Mouse (Mus musculus) adrenal gland, postnatal 4 days (tissue): ENCODE measurements around the gene Uggt2. TPM values are rescaled to one million over a fixed set of nuclear protein-coding genes. Genes with fewer than 3 reads are reported as not detected.
A peak's percentile ranks its signal among the peaks of the same experiment; 100 is the strongest.

Experiments used
- DNase-seq, 2 experiments: peaks; one replicate each; pipeline ENCODE4 v3.0.0; 2021 to 2022; ENCODE audit warnings: low spot score in 2 of 2, mixed read lengths in 2 of 2
- long read RNA-seq, 2 experiments: library from polyadenylated mRNA; stranded (forward); transcript quantifications; one replicate each; pipeline ENCODE4 v2.0.0; 2021
- total RNA-seq, 2 experiments: library from RNA; stranded (reverse); gene quantifications; 2 replicates each; pipeline ENCODE4 v1.2.3; 2021

Gene Uggt2
- 10 to 100 TPM; 17.2 to 18.8 TPM for total RNA-seq
- long read RNA-seq, experiment 1, full-length matches to known transcripts: 1 of 2 reads
- long read RNA-seq, experiment 1, partial matches to known transcripts: 1 of 2 reads
- long read RNA-seq, experiment 1, other reads (novel, unspliced or antisense): 0 of 2 reads
- long read RNA-seq, experiment 2, full-length matches to known transcripts: 5 of 12 reads
- long read RNA-seq, experiment 2, partial matches to known transcripts: 3 of 12 reads
- long read RNA-seq, experiment 2, other reads (novel, unspliced or antisense): 4 of 12 reads

DNA sequence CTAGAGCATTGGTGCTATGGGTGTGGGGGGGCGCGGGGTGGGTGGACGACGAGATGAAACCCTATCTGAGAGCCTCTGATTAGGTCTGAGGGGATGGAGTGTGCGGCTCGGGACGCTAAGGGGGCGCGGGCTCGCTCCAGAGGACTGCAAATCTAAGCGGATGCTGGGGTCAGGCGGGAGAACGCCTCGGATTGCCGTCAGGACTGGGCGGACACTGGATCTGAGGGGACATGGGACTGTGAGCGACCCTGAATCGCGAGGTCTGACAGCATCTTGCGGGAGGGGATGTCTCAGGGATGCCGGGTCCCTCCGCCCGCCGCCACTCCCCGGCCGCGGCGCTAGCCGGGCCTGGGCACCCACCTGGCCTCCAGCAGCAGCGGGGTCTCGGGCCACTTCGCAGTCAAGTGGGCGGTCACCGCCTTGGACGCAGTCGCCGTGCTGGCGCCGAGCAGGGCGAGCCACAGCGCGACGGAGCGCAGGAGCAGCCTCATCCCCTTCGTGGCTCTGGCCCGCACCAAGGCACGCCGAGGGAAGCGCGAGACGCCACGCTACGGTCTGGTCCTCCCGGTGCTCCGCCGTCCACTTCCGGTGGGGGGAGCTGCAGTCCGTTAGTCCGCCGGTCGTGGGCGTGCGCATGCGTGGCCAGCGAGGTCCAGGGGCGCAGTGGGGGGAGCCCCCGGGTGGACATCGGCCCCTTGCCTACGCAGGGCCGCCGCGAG lies at the start of gene Uggt2:
Uggt2 (minus strand) TSS at position 580 of the 719 bp plus-strand sequence.
- DNase-seq: peak; percentile 77 to 79

DNA sequence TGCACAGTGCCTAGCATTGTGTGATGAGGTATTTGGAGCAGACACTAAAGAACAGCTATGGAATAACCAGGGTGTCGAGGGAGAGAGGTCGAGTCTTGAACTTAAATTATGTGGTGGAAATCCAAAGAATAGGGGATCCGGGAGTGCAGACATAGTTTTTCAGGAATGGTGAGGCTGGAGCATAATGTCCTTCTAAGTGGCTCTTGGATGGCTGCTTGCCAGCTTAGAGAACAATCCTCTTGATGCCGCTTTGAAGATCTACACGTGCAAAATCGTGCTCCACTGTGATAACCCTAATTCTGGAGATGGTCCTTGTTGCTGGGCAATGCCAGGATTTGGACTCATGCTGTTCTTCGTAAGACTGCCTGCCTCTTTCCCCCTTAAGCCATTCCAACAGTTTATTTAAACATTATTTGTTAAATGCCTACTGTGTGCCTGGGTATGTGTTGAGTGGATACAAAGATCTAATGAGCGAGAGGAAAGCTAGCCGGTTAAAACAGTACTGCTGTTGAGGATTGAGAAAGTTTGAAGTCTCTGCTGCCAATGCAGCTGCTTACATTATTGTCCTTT lies 40.2 kb upstream of the Uggt2 start:
- DNase-seq: no peak

DNA sequence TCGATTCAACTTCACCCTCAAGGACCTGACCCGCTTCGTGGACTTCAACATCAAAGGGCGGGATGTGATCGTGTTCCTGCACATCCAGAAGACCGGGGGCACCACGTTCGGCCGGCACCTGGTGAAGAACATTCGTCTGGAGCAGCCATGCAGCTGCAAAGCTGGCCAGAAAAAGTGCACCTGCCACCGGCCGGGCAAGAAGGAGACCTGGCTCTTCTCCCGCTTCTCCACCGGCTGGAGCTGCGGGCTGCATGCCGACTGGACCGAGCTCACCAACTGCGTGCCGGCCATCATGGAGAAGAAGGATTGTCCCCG lies 39.5 kb upstream of the Uggt2 start:
- no peak for DNase-seq

DNA sequence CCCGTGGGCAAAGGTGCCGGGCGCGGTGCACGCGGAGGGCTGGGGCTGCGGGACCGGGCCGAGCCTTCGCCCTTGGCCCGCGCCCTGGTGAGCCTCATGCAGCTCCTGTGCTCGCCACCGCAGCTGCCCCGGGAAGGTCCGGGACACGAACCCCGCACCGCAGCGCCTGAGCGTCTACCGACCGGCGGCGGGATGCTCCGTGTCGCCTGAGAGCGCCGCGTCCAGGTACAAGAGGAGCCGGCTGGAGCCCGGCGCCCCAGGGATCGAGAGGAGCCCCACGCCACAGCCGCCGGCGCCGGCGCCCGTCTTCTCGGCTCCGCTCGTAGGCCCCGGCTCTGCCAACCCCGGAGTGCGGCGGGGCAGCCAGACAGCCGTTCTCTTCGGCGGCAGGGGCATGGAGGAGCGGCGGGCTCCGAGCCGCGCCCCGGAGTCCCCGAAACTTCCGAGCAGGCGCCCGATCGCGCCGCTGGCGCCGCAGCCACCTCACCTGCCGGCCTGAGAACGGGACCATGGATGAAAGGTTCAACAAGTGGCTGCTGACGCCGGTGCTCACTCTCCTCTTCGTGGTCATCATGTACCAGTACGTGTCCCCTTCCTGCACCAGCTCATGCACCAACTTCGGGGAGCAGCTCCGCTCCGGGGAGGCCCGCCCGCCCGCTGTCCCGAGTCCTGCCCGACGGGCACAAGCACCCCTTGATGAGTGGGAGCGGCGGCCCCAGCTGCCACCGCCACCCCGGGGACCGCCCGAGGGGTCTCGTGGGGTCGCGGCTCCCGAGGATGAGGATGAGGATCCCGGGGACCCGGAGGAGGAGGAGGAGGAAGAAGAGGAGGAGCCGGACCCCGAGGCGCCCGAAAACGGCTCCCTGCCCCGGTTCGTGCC lies 38.9 kb upstream of the Uggt2 start, which contains the start of gene Hs6st3:
Hs6st3 (plus strand) TSS at position 436 of the 880 bp plus-strand sequence.
- peak in 1 of 2 experiments; percentile 11 for DNase-seq

DNA sequence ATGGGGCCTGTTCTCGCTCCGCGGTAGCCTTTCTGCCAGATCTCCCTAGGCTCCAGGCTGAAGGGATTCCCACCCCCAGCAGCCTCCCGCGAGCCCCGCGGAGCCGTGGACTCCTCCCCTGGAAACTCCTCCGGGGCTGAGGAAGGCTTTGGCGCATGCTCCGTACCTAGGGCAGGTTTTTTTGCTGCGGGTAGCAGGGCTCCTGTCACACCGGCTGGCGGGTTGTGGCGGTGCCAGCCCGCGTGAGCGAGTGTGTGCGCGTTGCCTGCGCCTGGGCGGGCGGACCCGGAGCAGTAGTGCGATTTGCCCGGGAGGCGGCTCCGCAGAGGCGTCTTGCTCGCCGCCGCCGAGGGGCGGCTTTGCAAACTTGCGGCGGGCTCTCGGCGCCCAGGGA lies 38.3 kb upstream of the Uggt2 start:
- peak; percentile 22 to 40 for DNase-seq

DNA sequence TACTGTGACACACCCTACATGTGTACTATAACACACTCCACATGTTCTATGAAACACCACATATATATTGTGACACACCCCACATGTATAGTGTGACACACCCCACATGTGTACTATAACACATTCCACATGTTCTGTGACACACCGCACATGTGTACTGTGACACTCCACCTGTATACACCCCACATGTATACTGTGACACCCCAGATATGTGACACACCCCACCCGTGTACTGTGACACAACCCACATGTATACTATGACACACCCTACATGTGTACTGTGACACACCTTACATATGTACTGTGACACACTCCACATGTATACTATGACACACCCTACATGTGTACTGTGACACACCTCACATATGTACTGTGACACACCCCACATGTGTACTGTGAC lies 28.1 kb upstream of the Uggt2 start:
- DNase-seq: no peak

DNA sequence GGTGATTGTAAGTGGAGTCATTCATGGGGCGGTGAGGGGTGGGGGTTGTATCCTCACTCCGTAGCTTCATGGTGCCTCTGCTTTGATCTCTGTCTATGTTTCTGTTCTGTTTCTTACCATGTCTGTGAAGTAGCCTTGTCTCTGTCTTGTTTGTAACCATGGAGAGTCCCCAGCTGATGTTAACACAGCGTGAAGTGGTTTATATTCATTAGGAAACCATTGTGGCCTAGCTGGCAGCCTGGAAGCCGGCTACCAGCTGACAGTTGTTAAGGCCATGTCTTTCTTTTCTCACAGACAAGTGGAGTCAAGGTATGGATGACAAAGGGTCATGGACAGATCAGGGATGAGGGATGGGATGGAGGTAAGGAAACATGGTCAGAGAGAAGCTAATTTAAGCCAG lies 26.6 kb upstream of the Uggt2 start:
- DNase-seq: no peak

DNA sequence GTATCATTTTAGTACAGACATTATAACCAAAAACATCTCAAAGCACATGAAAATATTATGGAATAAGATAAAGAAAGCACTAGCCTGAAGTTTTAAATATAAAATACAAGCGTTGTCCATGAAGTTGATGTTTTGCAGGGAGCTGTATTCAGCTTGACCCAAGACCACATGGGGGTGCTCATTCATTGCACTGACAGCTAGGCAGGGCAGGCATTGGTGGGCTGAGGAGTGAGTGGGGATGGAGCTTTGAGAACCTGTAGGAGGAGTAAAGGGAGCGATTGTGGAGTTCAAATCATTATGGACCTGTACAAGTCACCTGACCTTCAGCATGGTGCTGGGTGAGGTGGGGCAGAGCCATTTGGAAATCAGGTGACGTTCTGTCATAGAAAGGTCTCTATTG lies 24.8 kb upstream of the Uggt2 start:
- DNase-seq: no peak

DNA sequence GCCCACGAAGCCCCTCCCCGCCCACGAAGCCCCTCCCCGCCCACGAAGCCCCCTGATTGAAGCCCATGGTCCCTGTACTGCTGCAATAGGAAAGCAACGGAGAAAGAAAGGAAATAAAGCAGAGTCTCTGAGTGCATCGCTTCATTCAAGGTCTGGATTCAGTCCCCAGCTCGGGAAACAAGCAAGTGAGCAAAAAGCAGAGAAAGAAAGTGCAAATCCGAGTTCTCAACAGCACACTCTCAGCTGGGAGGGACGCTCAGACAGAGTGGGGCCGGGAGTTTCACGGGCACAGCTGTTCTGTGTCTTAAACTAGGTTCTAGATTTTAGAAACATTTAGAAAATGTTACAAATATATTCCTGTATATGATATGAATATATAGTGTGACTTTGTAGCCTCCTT lies 24.4 kb upstream of the Uggt2 start:
- DNase-seq: no peak

DNA sequence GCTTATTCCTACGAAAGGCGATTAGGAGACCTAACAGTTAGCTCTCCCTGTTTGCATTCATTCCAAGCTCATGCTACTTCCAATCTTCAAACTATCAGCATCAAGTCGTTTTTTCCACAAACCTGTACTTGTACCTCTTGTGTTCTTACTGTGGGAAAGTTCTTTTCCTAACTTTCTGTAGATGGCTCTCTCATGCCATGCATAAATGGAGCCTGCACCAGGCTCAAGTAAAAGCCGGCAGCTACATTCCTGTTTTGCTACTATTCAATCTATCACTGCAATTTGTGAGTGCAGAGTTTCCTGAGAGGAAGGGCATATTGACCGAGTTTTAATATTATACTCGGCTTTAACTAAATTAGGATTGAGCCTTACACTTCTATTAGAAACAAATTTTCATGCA lies 13.3 kb upstream of the Uggt2 start:
- no peak for DNase-seq

DNA sequence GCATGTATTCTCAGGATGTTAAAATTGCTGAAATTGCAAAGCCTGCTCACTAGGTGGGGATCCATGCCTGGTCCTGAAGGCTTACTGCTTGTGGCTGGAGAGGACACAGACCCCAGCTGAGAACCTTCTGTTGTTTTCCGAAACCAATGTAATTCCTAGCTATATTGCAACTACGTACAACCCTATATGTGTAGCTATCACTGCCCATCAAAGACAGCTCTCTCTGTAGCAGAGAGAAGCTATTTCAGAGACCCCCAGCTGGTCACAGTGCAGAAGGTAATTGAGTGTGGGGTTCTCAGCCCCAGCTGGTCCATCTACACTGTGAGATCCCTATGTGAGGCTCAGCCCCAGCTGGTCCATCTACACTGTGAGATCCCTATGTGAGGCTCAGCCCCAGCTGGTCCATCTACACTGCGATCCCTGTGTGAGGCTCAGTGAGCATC lies 10.6 kb upstream of the Uggt2 start:
- DNase-seq: no peak

DNA sequence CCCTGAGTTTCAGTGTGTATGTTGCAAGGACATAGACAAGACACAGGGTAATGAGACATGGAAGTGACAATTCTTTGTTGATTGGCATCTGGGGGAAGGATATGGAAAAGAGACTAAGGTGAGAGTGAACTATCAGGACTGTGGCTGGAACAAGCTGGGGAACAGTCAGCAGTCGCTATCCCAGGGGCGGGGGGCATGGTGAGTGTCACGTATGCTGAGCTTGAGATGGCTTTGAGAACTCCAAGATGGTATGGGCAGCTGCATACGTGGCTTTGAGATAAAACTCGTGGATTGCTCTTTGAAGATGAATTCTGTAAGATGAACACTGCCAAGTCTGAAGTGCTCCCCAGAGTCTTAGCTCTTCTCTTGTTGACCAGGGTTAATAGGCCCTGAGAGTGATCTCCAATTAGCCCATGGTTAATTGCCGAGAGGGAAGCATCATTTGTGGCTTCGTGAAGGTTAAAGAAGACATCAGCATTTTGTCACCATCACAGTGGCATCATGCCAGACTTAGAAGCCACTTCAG lies 9.6 kb upstream of the Uggt2 start:
- no peak for DNase-seq

DNA sequence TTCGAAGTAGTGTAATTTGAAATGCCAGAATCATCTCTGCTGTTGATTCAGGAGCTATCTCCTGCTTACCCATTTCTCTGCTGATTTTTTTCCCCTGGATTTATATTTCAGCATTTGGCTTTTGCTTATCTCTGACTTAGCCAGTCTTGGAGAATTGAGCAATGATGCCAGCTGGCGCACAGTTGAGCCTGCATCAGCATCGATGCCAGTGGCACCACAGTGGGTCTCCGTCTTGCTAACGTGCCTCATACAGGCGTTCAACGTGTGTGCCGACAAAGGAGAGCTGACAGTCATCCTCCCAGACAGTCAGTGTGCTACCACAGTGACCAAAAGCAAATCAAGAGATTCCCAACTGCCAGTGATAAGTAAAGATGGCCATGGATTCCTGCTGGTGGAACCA lies 8.4 kb upstream of the Uggt2 start:
- DNase-seq: no peak

DNA sequence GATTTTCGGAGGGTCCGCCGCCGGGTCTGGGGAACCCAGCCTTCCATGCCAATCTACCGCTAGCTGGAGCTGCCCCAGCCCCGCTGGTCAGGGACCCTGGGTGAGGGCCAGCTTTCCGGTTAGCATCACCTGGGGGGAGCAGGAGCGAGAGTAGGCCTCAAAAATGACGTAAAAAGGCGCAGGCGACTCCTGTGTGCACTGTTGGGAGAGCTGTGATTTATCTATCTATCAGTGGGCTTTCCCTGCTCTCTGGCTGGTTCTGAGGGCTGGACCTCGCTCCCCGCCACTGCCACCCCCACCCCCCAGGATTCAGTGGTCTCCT lies 301 bp upstream of the Uggt2 start:
- no peak for DNase-seq

DNA sequence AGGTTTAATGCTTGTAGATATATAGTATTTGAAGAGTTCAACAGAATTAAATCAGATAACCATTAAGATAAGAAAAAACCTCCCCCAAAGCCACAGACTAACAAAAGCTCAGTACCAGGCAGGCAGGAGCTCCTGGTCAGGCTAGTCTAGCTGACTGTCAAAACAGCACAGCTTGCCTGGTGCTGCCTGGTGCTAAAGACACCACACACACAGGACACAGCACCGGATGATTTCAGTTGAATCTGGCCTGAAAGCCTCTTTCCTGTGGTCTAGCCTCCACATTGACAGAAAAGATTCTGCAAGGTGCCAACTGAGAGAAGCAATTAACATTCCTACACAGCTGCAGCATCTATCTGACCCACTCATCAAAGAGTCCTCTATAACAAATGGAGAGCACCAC lies 37.4 kb downstream of the Uggt2 start:
- no peak for DNase-seq

DNA sequence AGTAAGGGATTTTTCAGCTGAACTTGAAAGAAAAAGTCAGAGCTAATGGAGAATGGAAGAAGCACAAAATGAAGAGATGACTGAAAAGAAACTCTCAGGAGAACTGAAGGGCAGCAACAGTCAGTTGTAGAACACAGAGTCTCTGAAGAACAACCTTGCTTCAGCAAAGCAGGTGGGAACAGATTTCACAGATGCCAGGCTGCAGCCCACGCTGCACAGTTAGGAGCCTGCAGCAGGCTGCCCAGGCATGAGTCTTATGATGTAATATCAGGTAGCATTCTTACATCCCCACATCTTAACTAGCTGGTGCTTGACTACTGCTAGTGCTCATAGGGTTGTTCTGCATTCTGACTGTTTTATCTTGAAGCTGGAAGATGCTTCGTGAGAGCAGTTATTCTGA lies 38.5 kb downstream of the Uggt2 start:
- no peak for DNase-seq

DNA sequence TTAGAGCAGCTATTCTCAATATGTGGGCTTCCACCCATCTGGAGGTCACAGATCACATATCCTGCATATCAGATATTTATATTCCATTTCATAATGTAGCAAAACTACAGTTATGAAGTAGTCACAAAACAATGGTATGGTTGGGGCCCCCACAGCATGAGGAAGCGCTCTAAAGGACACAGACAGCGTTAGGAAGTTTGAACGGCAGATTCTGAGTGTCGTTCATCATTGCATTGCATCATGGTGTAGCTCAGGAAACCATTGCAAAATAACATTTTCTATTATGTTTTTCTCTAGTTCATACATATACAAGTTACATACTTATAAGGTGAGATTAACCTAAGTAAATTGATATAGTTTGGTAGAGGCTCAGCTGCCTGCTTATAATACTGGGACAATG lies 42.2 kb downstream of the Uggt2 start:
- no peak for DNase-seq

DNA sequence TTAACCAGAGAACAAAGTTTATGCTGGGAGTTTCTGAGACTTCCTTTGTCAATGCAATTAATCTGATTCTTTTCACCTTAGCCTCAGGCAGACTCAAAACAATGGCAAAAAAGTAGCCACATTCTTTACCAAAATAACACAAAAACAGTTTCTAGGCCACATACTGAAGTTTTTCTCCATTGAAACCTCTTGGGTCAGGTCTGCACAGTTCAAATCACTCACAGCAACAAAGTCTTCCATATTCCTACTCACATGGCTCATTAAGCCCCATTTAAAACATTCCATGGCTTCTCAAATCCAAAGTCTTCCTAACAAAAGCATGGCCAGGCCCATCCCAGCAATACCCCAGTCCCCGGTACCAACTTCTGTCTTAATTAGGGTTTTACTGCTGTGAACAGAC lies 46.3 kb downstream of the Uggt2 start:
- no peak for DNase-seq

DNA sequence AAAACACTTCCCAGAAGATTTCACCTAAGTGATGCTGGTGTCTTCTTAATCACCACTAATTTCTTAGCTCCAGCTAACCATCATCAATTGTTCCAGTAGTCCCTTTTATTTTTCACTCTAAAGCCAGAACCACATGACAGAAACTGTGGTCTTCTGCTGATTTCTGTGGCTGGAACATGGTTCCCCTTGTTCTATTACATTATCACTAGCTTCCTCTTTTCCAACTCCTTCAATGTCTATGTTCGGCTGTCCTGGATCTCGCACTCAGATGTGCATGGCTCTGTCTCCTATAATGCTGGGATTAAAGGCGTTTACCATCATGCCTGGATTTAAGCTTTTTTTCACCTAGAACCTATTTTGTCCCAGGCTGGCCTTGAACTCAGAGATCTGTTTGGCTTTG lies 46.9 kb downstream of the Uggt2 start:
- DNase-seq: no peak

DNA sequence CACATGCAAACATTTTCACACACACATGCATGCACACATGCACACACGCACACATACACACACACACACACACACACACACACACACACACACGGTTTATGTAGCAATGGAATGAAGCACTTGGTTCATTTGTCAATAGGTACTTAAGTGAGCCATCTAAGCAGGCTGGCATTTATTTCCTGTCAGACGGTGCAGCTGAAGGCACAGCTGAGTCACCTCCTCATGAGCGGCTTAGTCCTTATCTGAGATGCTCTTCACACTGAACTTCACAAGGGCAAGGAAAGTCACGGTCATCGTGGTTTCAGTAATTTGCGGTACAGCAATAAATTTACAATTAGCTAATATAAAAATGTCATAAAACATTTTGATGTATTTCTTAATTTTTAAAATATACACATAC lies 55.5 kb downstream of the Uggt2 start:
- no peak for DNase-seq

DNA sequence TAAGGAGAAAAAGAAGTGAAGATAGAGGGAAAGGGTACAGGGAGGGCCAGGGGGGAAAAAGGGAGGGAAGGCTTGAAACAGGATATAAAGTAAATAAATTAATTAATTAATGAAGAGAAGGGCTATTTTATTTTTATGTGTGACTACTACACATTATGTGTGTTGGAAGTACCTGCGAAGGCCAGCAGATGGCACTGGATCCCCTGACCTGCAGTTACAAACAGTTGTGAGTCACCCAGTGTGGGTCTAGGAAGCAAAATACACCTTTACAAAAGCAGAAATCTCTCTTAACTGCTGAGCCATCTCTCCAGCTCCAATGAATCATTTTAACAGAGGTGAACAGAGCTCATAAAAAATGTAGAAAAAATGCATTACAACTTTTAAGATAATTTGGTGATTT lies 59.0 kb downstream of the Uggt2 start:
- DNase-seq: peak in 1 of 2 experiments; percentile 10

DNA sequence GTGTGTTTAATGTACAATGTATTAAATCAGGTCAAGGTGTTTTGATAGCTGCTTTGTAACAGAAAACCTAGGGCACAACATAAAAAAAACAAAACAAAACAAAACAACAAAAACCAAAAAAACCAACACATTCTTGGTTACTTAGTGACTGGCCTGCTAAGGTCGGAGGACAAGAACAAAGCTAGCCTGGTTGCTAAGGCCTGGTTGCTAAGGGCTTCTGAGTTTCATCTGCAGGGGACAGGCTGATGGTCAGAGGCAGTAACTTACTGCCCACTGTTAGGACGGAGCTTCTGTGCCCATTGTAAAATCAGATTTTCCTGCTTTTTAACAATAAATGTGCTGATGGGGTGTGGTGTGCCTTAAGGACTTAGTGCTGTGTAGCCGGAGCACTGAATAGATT lies 61.5 kb downstream of the Uggt2 start:
- no peak for DNase-seq
